Mouse (Mus musculus): ENCODE measurements around the gene Lrguk. TPM values are rescaled to one million over a fixed set of nuclear protein-coding genes. Genes with fewer than 3 reads are reported as not detected.

The Lrguk gene
- under 1 TPM in 3 of 4 experiments, not detected in 1; 0.03 to 0.11 (median 0.09) TPM for total RNA-seq (2022)

DNA sequence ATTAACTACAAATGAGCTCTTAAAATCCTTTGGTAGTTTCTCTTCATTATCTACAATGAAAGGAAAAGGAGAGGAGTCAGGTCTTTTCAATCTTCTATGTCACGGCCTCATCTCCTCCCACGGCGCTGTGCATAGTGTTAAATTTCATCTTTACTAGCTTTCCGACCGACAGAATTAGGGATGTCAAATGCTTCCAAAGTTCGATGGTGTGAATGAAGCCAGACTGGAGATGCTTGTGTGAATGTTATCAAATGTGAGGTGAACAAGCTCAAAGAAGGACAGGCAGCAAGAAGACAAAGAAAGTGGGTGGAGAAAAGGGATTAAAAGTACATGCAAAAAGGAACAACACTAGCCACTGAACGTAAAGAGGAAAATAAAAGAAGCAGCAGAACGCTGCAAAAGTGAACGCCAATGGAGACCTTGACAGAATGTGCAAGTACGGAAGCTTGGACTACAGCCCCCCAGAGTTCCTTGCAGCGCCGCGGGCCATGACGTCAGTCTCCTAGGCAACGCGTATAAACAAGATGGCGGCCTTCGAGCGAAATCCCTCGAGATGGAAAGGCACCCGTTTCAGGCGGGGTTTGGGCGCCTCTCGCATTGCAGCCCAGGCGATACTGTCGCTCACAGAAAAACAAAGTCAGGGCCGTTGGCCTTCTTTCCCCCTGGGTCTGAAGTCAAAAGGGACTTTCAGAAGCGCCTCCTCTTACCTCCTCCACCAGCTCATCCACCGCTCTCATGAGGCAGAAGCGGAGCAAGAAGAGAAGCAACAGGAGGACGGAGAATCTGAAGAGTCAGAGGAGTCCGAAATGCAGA, at the start of gene Lrguk:
Lrguk (plus strand) TSS at position 516 of the 813 bp plus-strand sequence.
- DNase-seq (ENCODE audit: low spot score): peak; percentile 83

DNA sequence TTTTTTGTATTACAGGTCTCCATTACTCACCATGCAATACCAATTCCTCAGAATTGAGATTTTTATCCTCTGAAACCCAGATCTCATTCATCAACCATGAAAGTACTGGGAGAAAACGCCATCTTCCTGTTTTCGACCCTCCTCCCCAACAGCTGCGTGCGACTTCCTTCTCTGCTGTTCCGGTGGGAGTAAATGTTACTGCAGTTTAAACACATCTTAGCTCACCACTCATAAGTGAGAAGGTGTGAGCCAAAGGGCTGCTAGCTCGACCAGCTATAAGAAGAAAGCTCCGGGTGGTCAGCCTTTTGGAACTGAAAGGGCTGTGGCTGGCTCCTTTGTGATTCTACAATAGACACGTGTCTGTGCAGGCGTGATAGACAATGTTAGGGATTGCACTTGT, 46.5 kb upstream of the Lrguk start:
- no peak for DNase-seq (ENCODE audit: low spot score)

DNA sequence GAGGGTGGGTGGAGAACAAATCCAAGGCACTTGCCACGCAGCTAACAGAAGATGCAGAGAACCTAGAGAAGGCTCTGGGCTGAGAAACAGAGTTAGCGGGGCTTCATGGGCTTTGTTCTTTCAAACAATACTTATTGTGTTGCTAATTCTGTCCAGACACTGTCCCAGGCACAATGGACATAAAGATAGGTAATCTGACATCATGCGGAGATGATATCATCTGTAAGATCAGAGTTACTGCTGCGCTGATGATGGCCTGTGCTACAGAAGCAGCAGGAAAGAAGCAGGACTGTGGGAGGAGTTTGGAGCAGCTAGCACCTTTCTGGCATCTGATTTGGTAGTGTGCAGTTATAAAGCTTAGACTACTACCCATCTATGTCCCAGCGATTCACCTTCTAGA, 42.1 kb upstream of the Lrguk start:
- no peak for DNase-seq (ENCODE audit: low spot score)

DNA sequence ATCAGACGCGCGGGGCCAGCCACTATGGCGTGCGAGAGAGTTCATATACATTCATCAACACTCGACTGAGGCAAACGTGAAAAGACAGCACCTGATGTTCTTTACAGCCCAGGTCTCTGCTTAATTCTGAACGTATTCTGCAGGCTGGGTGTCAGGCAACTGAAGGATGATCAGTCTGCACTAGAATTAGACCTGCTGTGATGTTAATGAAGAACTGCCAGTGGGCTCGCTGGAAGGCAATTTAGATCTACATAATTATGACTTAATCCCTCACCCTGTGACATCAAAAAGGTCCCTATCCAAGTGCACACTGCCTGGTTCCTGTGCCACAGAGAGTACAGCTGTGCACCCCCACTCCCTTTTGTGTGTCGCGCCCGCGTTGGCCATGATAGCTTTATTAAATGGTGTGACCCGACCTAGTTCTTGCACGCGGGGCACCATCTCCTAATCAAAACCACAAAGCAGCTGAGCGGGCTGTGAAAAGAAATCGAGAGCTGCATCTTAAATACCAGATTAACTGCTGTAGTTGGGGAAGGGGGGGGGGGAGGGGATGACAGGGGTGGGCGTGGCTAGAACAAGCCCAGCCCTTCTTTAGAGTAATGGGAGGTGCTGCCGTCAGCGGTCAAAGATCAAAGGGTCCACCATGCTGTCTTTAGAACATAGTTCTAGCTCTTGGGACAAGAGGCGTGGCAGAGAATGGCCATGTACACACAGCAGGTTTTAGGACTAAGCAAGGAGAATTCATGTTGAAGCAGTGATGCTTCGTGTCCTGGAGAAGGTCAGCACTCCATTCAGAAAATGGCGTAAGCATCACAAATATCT, 36.8 kb upstream of the Lrguk start:
- DNase-seq (ENCODE audit: low spot score): no peak

DNA sequence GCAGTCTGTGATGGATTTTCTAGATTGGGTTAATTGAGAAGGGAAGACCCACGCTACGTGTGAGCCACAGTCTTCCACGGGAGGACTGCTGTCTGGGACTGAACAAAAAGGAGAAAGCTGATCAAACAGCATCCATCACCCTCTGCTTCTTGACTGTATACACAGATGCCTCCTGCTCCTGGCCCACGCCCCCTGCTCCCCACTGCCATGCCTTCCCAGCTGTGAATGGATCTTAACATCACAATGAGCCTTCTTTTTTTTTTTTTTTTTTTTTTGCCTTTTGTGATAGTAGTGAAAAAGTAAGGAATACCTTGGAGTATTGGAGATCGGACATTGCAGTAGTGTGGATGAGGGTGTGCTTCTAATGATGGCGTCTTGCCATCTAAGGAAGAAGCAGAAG, 35.4 kb upstream of the Lrguk start:
- DNase-seq (ENCODE audit: low spot score): no peak

DNA sequence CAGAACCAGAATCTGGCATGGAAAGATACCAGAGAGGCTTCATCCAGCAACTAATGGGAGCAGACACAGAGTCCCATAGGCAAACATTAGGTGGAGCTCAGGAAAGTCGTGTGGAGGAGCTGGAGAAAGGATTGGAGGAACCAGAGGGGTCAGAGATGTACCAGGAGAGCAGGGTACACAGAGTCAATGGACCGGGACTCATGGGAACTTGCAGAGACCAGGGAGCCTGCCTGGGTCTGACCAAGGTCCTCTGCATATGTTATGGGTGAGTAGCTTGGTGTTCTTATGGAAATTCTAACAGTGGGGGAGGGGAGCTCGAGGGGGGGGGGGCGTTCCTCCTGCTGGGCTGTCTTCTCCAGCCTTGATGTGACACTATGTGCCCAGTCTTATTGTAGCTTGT, 30.7 kb upstream of the Lrguk start:
- no peak for DNase-seq (ENCODE audit: low spot score)

DNA sequence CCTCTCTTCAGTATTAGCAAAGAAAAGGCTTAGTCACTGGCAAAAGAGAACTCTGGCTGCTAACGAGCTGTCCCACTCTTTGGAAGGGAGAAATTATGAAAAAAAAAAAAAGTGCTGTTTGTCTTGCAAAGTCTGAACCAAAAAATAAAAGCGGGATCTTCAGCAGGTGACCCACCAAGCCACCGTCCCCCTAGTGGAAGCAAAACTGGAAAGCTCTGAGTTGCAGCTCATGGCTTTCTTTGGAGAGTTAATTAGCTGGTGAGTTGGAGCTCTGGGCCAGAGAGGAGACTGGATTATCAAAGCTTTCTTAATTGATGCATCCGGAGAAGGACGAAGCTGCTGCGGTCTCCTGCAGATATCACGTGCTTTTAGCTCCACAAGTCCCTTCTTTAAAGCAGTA, 29.7 kb upstream of the Lrguk start:
- no peak for DNase-seq (ENCODE audit: low spot score)

DNA sequence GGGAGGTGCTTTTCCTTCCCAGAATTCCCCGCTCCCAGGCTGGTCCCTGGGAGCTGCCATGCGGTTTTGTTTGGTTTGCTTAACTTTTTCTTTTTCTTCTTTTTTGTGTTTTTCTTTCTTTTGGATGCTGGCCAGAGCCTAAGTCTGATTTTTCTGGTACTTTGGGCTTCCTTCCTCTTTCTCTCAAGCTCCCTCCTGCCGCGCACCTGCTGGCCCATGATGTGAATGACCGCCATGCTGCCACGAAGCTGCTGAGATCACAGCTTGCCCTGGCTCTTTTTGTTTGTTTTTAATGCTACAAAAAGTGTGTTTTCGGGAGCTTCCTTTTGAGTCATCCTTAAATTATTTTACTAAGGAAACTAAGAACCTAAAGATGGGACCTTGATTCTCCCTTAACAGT, 28.6 kb upstream of the Lrguk start:
- no peak for DNase-seq (ENCODE audit: low spot score)

DNA sequence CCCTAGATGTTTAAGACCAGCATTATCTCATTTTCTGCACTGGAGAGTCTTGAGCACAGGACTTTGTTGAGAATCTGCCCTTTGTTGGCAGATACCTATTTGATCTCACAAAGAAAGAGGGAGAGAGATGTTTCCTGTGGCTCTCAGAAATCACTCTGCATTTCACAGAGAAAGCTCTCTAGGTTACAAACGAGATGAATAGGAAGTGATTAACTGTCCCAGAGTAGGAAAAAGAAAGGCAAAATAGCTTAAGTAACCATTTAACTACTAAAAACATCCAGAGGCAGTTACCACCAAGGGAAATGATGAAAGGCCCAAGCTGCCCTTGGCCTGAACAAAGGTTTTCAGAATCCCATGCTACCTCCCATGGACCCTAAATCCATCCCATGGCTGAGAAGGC, 26.2 kb upstream of the Lrguk start:
- DNase-seq (ENCODE audit: low spot score): no peak

DNA sequence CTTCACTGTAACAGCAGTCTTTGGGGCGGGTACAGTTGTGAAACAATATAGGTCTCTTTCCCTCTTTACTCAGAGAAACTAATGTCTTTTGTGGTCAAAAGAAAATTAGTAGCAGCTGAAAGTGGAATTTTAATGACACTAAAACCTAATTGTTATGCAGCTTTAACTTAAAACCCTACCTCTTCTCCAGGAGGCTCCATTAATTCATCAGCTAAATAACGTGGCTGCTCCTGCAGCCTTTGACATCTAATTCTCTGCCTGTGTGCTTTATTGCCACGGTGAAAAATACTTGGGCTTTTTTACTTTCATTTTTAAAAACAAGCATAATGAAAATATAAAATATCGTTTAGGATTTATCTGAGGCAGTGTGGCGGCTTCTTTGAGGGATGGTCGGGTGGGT, 15.8 kb upstream of the Lrguk start:
- DNase-seq (ENCODE audit: low spot score): no peak

DNA sequence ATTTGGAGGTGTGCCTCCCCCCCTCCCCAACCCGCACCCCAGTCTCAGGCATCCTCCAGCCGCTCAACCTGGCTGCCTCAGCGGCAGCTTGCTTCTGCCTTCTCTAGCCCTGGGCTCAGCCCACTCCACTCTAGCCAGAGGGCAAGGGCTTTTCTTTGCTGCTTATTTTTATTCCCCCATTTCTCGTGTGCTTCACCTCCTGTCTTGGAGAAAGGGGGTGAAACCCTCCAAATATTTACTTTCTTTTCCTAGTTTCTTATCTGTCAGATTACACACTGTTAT, 439 bp downstream of the Lrguk start:
- no peak for DNase-seq (ENCODE audit: low spot score)

DNA sequence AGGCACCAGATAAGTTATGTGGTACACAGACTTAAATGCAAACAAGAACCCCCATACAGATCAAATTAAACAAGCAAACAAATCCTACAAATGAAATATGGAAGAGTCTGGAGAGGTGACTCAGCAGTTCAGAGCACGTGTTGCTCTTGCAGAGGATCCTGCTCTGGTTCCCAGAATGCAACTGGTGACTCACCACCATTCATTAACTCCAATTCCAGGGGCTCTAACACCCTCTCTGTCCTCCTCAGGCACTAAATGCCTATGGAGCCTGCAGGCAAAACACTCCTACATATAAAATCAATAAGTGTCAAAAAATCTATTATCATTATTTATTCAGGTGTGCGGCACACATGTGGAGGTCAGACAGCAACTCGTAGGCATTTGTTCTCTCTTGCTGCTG, 4.8 kb downstream of the Lrguk start:
- no peak for DNase-seq (ENCODE audit: low spot score)

DNA sequence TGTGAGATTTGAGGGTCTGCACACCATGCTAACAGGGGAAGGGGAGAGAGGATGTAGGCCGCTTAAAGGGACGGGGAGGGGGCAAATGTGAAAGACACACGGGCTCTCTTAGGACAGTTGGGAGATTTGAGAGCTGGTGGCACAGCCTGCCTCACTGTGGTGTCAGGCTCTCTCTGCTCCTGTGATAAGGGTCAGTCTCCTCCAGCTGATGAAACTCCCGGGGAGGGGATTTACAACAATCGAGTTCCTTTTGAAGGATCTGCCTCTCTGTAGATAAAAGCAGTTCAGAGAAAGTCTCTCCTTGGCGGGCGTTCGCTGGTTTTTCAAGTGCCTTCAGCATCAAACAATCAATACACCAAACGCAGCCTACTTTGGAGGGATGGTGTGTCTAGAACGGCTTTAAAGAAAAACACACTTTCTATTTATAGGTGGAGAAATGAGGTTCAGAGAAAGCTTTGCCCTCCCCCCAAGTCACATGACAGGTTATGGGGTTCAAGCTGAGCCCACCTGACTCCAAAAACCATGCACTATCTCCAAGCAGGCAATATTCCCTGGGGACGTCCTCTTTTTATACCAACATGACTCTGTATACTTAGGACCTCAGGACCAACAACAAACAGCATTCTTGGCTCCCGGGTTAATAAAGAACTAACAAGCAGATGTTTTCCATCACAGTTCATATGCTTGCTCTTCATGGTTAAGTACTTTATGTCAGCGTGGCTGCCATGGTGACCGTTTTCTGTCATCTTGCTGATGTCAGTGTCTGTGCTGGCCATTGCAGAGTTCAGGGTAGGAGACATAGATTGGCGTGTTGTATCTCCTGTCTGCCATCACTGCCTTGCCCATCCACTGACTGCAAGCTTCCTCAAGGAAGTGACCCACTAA, 5.6 kb downstream of the Lrguk start:
- no peak for DNase-seq (ENCODE audit: low spot score)

DNA sequence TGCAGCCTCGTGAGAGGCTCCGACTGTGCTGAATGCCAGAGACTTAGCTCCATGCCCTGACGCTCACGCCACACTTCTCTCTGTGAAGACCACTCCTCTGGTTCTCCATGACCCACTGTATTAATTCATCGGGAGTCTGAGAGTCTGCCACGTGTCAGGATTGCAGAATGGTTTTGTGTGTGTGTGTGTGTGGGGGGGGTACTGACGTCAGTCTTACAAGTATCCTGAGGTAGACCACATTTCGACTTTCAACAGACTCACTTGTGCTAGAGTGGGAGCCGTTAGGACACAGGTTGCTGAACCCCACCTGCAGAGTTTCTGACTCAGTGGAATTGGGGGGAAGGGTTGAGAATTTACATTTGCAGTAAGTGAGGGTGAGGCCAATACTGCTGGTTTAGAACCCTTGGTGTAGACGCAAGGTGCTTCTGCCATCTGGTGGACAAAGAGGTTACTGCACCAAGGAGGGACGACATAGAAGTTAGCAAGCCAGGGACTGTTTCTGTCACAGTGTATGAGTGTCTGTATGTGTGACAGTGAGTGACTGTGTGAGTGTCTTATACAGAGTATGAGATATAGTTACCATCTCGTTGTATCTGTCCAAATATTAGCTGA, 11.5 kb downstream of the Lrguk start:
- DNase-seq (ENCODE audit: low spot score): peak; percentile 72

DNA sequence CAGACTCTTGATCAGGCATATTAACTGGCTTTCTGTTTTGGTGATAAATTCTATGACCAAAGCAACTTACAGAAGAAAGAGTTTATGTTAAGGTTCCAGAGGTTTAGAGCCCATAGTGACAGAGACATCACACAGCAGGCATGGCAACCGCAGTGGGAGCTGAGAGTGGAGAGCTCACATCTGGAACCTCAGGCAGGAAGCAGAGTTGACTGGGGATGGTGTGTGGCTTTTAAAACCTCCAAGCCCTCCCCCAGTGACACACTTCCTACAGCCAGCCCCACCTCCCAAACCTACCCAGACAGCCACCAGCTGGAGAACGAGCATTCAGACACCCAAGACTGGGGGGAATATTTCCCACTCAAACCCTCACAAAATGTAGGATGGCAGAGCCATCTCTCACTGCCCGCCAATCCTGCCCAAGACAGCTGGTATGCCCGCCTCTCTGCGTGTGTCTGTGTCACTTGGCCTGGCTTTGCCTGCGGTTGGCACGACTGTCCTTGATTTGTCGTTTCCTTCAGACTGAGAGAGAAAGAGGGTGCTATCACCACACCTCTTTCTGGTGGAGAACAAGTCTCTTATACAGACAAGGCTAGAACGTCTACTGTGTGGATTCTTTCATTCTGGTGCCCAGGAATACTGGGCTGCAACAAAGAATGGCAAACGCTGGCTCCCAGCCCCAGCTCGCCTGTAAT, 12.5 kb downstream of the Lrguk start:
- no peak for DNase-seq (ENCODE audit: low spot score)

DNA sequence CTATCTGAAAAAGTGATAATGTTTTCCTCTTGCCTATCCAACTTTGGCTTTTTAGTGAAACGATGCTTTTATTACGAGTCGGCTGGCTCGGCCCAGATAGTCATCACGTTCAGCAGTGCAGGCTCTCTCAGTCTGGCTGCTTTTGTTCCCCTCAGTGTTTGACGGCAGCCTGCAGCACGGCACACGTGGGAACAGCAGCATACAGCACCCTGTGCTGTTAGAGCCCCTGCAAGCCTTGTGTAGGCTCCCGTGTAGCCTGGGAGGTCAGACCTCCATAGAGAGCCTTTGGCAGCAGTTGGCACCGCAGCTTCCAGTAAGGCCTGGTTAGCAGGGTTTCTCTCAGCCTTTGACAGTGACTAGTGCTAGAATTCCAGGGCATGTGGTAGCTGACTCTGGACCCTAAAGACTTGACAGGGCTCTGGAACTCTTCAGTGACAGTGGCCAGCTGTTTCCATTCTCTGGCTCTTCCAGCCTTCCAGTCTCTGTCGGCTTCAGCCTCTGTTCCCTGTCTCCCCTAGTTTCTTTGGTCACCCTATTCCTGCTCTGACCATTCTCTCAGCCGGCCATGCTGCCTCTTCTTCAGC, 15.1 kb downstream of the Lrguk start:
- DNase-seq (ENCODE audit: low spot score): peak; percentile 16

DNA sequence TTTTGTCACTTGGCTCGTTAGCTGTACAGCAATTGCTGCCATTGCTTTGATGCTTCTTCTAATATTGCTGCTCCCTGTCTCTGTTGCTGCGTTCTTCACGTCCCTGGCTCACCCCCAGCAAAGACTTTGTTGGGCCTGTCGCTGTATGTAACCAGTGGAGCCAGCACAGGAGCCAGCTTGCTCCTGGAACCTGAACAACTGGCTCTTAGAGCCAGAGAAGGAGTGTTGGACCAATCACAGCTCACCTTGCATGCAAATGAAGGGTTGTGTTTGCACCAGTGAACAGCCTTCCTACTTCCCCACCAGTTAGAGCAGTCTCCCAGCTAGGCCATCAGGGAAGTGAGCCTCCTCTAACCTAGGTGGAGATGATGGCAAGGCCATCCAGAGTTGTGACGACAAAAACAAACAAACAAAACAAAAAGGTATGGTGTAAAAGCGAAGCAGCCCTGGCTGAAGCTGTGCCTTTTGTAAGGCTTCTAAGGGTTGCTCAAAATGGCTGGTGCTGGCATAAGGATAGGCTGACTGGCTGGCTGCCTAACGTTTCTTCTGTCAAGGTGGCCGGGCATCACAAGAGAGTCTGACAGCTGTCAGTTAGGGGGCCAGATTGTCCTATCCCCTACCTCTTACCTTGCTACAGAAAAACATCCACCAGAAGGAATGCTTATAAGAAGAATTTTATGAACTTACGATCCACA, 15.7 kb downstream of the Lrguk start:
- DNase-seq (ENCODE audit: low spot score): no peak

DNA sequence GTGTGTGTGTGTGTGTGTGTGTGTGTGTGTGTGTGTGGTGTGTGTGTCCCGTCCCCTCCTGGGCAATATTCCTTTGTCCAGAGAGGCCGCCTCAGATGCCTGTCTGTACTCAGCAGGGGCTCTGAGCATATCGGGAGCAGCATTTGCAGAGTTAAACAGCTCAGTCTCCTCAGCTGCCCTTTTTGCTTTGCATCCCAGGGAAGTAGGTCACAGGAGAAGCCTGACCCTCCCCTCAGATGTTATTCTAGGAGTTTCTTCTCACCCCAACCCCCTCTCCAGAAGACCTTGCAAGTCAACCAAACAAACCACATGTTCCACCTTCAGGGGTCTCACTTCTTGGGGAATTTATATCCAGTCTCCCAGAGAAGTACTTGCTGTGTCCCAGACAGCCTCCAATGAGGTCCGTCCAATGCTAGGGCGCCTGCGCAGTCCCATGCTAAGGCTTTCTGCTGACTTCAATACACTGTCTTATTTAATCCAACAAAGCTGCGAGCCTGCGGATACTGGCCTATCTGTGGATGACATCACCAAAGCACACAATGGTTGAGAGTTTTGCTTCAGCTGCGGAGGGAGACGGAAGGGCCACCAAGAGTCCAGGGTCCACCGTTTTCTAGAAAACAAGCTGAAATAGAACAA, 17.4 kb downstream of the Lrguk start:
- no peak for DNase-seq (ENCODE audit: low spot score)

DNA sequence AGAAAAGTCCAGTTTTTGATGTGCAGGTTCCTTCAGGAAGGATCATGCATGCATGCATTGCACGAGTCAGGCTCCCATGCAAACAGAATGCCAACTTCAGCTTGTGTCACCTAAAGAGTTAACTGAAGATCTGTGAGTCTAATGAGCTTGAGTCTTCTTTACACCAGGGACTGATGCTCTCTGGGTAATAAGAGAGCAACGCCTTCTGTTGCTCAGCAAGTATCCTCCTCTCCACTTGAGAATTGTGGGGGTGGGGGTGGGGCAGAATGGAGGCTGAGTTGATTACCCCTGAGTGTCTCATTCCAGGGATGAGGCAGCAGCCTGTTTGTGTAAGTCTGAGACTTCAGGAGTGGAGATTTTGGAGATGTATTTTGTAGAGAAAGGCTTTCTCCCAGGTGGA, 20.2 kb downstream of the Lrguk start:
- no peak for DNase-seq (ENCODE audit: low spot score)

DNA sequence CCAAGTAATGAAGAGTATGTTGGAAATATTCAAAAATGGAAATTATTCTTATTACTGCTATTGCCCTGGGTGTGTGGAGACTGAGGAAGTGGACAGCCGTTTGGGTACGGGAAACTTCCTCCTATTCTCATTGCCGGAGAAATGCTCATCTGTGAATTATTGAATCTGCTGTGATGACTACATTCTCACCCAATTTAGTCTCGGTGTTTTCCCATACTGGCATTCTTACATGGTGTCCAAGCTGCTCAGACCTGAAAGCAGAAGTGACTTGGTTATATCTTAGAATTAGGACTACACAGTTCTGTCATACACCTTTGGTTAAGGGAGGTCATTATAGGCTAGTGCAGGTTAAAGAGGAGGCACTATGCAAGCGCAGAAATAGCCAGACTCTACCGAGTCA, 30.5 kb downstream of the Lrguk start:
- no peak for DNase-seq (ENCODE audit: low spot score)

Measured in heart, adult 8-10 months (tissue).